ENCODE assay signal across 19 mouse cellular contexts in the genomic region with DNA sequence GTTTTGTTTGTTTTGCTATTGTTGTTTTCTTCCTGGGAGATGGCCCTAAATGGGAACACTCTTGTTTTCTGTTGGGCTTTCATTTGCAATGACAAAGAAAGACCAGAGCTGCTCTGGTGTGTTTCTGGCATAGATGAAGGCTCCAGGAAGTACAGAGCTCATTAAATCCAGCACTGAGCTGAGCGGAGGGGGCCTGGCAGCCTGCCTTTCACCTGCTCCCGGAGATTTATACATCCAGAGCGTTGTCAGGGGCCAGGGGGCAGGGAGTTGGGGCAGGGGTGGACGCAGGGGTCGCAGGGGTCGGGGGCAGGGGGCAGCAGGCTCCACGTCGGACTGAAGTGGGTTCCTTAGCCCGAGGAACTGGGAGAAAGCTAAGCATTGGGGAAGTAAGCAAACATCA. TPM values are rescaled to one million over a fixed set of nuclear protein-coding genes. Genes with fewer than 3 reads are reported as not detected.
DNase-seq lines count a peak whose midpoint lies in the region; ATAC-seq and TF ChIP-seq lines count a peak whose summit lies in the region.
"Had no signal": no experiment of that assay in that cellular context is flagged by ENCODE, and none has a peak within 500 bp of the region (broad histone marks: within the 10 kb centered on the region; RNA-seq: fewer than 3 reads in every experiment).

No protein-coding gene starts in this region.

- H3K9ac ChIP-seq in kidney, embryonic 15.5 days = no peak overlapping the region
- no peak overlapping the region for H3K9ac ChIP-seq in embryonic facial prominence, embryonic 12.5 days
- H3K9ac ChIP-seq in limb, embryonic 12.5 days (replicated peaks) = no peak overlapping the region
- H3K9ac ChIP-seq in neural tube, embryonic 13.5 days = peak overlapping the region; percentile 34; the same call in 1 of the 2 replicates
- H3K9ac ChIP-seq: heart, embryonic 12.5 days; liver, embryonic 15.5 days had no signal

- H3K4me2 ChIP-seq in kidney, embryonic 15.5 days = 0 out of 2 replicates have a peak overlapping the region, but pooled peaks have one; percentile 21
- H3K4me2 ChIP-seq in embryonic facial prominence, embryonic 12.5 days (replicated peaks) = peak overlapping the region; percentile 31
- peak overlapping the region; percentile 45 for H3K4me2 ChIP-seq in limb, embryonic 12.5 days
- no peak overlapping the region for H3K4me2 ChIP-seq in neural tube, embryonic 13.5 days
- H3K4me2 ChIP-seq: heart, embryonic 12.5 days; liver, embryonic 15.5 days had no signal

- H3K36me3 ChIP-seq in kidney, embryonic 15.5 days = no peaks in the 10 kb centered on the region
- no peaks in the 10 kb centered on the region for H3K36me3 ChIP-seq in embryonic facial prominence, embryonic 12.5 days
- H3K36me3 ChIP-seq in limb, embryonic 12.5 days = no peaks in the 10 kb centered on the region
- H3K36me3 ChIP-seq in neural tube, embryonic 13.5 days = no peaks in the 10 kb centered on the region
- H3K36me3 ChIP-seq: heart, embryonic 12.5 days; liver, embryonic 15.5 days had no signal

- ATAC-seq in kidney, embryonic 15.5 days (replicated peaks; ENCODE audit: low FRiP score) = no peak
- ATAC-seq in embryonic facial prominence, embryonic 12.5 days (ENCODE audit: insufficient number of reproducible peaks, insufficient read depth, low FRiP score, low TSS enrichment) = no peak
- ATAC-seq in limb, embryonic 12.5 days (ENCODE audit: insufficient number of reproducible peaks, insufficient read depth, low FRiP score, low TSS enrichment, low read depth) = peak; percentile 39; the same call in 1 of the 2 replicates
- ATAC-seq in neural tube, embryonic 13.5 days (ENCODE audit: low read depth) = no peak
- ATAC-seq: CD4-positive, CD25-positive, alpha-beta regulatory T cell, adult 4 months had no signal

- DNase-seq in kidney, postnatal 4 days = no peak
- no peak for DNase-seq in layer of hippocampus, postnatal 36 days
- DNase-seq in layer of hippocampus, adult 2 months (ENCODE audit: low spot score in 2 of 2) = no peak
- no peak for DNase-seq in spleen, postnatal 36 days (ENCODE audit: low spot score in 2 of 2)
- DNase-seq: cerebellum, adult 11 months; gastrocnemius, postnatal 36 days; heart, postnatal 4 days; kidney, adult 2 months; lung, postnatal 4 days; right cerebral cortex, postnatal 25 days had no signal

- no peak overlapping the region for H3K4me3 ChIP-seq in kidney, embryonic 15.5 days (replicated peaks)
- H3K4me3 ChIP-seq in embryonic facial prominence, embryonic 12.5 days = no peak overlapping the region
- no peak overlapping the region for H3K4me3 ChIP-seq in limb, embryonic 12.5 days (replicated peaks)
- H3K4me3 ChIP-seq in neural tube, embryonic 13.5 days = no peak overlapping the region
- no peak overlapping the region for H3K4me3 ChIP-seq in layer of hippocampus, adult 2 months
- H3K4me3 ChIP-seq: heart, embryonic 12.5 days; left cerebral cortex, adult 2 months; liver, embryonic 15.5 days had no signal

- WGBS in kidney, embryonic 15.5 days = 1% methylated on average over 9 of the region's 9 CpGs
- WGBS in embryonic facial prominence, embryonic 12.5 days = 4% methylated on average over 9 of the region's 9 CpGs
- 2% methylated on average over 9 of the region's 9 CpGs for WGBS in limb, embryonic 12.5 days
- 4% methylated on average over 9 of the region's 9 CpGs for WGBS in neural tube, embryonic 13.5 days

- peaks cover 18% of the 10 kb centered on the region for H3K27me3 ChIP-seq in kidney, embryonic 15.5 days
- no peaks in the 10 kb centered on the region for H3K27me3 ChIP-seq in embryonic facial prominence, embryonic 12.5 days
- H3K27me3 ChIP-seq in limb, embryonic 12.5 days = no peaks in the 10 kb centered on the region
- H3K27me3 ChIP-seq in neural tube, embryonic 13.5 days = peaks cover 15% of the 10 kb centered on the region; the same call in 1 of the 2 replicates
- H3K27me3 ChIP-seq: liver, embryonic 15.5 days had no signal

- H3K9me3 ChIP-seq in kidney, embryonic 15.5 days (replicated peaks) = no peaks in the 10 kb centered on the region
- H3K9me3 ChIP-seq in embryonic facial prominence, embryonic 12.5 days = no peaks in the 10 kb centered on the region
- no peaks in the 10 kb centered on the region for H3K9me3 ChIP-seq in limb, embryonic 12.5 days
- no peaks in the 10 kb centered on the region for H3K9me3 ChIP-seq in neural tube, embryonic 13.5 days
- H3K9me3 ChIP-seq: liver, embryonic 15.5 days had no signal

- no peak for TF ChIP-seq CTCF in layer of hippocampus, adult 2 months (conservative IDR thresholded peaks at IDR 0.05)

- H3K27ac ChIP-seq in kidney, embryonic 15.5 days = 0 out of 2 replicates have a peak overlapping the region, but pooled peaks have one; percentile 13
- H3K27ac ChIP-seq in embryonic facial prominence, embryonic 12.5 days = peak overlapping the region; percentile 84
- peak overlapping the region; percentile 91 for H3K27ac ChIP-seq in limb, embryonic 12.5 days
- peak overlapping the region; percentile 46; the same call in 1 of the 2 replicates for H3K27ac ChIP-seq in neural tube, embryonic 13.5 days (replicated peaks)
- no peak overlapping the region for H3K27ac ChIP-seq in layer of hippocampus, adult 2 months
- H3K27ac ChIP-seq: left cerebral cortex, adult 2 months; liver, embryonic 15.5 days had no signal

- H3K4me1 ChIP-seq in kidney, embryonic 15.5 days = peaks cover 33% of the 10 kb centered on the region
- peaks cover 42% of the 10 kb centered on the region for H3K4me1 ChIP-seq in embryonic facial prominence, embryonic 12.5 days
- H3K4me1 ChIP-seq in limb, embryonic 12.5 days (replicated peaks) = peaks cover 51% of the 10 kb centered on the region
- H3K4me1 ChIP-seq in neural tube, embryonic 13.5 days (replicated peaks) = peaks cover 30% of the 10 kb centered on the region
- H3K4me1 ChIP-seq: liver, embryonic 15.5 days had no signal

RNA-seq across cellular contexts. Expression of a gene that starts 19.8 kb away (rescaled TPM):
- 2.2 and 2.4 TPM in 2 replicates for polyA plus RNA-seq in kidney, embryonic 15.5 days (2015; fragmentation: Nextera tagmentation; extraction: Ambion mirVana)
- polyA plus RNA-seq in embryonic facial prominence, embryonic 12.5 days (2016; fragmentation: Nextera tagmentation; extraction: Ambion mirVana) = 8.1 and 8.2 TPM in 2 replicates
- polyA plus RNA-seq in limb, embryonic 12.5 days (2016; fragmentation: Nextera tagmentation; extraction: Ambion mirVana) = 10.9 and 12.5 TPM in 2 replicates
- polyA plus RNA-seq in neural tube, embryonic 13.5 days (2015; fragmentation: Nextera tagmentation; extraction: Ambion mirVana) = 4.9 and 6.4 TPM in 2 replicates
- under 1 TPM; 0.48 to 0.60 TPM for total RNA-seq in layer of hippocampus, postnatal 36 days (2021)
- under 1 TPM; 0.32 to 0.61 TPM for total RNA-seq in layer of hippocampus, adult 2 months (2021)
- total RNA-seq: monocyte, adult 5-6 weeks had no signal
- polyA plus RNA-seq: CD4-positive, CD25-positive, alpha-beta regulatory T cell, adult 4 months; liver, embryonic 15.5 days had no signal
